Mouse (Mus musculus): ENCODE measurements around the gene Bmpr1a. TPM values are rescaled to one million over a fixed set of nuclear protein-coding genes. Genes with fewer than 3 reads are reported as not detected.

The Bmpr1a gene
- polyA plus RNA-seq, 1 experiment, result 22.7 TPM

DNA sequence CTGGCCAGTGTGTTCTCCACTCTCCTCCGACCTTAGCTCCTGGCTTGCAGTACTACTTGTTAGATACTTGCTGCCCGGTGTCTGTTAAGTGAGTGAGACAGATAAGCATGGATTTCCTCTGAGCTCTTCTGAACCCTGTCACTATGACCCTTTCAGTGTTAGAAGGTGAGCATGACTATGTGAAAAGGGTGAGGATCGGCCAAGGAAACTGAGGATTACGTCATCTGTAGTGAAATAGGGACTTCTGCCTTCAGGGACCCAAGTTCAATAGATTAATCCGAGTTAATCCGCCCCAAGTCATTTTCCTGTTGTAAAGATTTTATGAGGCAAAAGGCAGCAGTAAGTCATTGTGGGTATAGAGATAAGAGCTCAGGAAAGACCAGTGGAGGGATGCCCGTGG lies 2.2 kb upstream of the Bmpr1a start:
- DNase-seq (ENCODE audit: low read depth), result no peak

DNA sequence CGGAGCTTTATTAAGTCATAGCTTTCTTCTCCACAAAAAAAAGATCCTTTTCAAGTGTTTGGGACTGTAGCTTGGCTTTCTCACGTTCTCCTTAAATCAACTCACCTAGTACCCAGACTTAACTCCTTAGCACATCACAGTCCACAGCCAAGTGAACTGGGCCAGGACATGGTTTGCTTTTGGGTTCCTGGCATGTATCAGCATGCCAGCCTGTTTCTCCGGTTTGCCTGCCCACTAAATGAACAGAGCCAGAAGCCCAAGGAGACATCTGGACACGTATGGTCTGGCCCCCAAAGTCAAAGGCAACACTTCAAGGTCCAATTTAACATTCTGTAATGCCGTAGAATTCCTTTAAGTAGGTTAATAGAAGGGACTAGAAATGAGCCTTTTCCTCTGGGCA lies 1.2 kb upstream of the Bmpr1a start:
- DNase-seq (ENCODE audit: low read depth), result peak; percentile 89

GRCm38 (mm10) chr14:34503759-34504158 lies 618 bp upstream of the Bmpr1a start:
- DNase-seq (ENCODE audit: low read depth), result no peak

DNA sequence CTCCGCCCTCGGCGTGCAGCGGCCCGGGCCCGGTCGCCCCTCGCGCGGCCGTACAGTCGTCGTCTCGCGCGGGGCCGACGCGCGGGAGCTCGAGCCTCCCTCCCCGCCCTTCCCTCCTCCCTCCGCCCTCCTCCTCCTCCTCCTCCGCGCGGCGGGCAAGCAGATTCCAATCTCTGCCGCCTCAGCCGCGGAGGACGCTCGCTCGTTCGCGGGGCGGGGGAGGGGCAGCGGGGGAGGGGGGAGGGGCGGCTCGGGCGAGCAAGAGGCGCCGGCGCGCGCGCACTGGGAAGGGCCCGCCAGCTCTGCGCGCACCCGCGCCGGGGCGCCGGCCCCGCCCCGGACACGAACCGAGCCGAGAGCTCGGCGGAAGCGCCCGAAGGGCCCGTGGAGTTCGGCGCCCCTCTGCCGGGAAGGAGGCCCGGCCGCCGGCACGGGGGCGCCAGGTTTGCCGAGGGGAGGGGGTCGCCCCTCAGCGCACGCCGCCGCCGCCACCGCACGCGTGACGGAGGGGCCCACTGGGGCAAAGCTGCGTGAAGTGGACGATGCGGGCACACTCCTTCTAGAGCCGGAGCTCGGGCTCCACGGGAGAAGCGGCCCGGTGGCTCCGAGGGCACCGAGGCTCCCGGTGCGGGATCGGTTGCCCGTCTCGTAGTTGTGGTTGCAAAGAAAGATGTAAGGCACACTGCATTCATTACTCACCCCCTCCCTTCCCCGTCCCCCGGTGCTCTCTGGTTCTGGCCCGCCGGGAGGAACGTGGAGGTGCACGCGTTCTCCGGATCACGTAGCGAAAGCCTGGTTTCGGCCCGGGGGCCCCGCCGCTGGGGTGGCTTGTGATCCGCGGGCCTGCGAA lies 441 bp downstream of the Bmpr1a start:
- DNase-seq (ENCODE audit: low read depth), result no peak

DNA sequence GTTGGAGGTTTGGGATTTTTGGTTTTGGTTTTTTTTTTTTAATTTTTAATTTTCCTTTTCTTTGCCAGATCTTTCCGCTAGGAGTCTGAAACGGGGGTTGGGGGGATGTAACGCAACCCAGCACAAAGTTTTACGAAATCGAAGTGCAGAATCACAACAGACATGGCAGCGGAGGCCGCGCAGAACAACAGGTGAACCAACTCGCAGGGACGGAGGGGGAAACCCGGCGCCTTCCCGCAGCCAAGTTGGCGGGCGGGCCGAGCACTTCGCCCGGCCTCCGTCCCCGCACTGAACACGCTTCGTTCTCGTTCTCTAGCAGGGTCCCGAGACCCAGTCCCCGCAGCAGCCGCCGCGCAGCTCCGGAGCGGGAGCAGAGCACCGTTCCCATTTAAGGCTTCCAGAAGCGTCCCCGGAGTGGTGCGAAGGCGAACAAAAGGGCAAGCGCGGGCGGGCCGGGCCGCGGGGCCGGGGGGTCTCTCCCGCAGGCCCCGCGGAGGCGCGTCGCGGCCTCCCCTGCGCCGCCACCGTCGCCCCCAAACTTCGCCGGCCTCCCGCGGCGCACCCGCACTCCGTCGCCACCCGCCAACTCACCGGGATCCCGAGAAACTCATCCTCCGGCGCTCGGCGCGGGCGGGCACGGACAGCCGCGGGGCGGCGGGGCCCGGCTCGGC lies 1.2 kb downstream of the Bmpr1a start:
- DNase-seq (ENCODE audit: low read depth), result no peak

DNA sequence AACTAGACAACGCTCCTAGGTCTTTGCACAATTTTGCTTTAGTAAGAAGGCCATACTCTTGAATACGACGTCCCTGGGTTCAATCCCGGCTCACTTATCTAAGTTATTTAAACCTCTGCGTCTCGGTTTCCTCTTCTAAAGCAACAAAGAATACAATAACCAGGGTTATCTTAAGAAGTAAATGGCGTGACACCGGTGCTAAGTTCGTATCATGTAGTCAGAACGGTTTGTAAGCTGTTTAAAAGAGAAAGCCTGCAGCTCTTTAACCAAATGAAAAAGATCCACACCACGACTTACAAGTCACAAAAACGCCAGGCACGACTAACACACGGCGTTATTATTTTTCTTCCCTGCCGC lies 1.7 kb downstream of the Bmpr1a start:
- no peak for DNase-seq (ENCODE audit: low read depth)

DNA sequence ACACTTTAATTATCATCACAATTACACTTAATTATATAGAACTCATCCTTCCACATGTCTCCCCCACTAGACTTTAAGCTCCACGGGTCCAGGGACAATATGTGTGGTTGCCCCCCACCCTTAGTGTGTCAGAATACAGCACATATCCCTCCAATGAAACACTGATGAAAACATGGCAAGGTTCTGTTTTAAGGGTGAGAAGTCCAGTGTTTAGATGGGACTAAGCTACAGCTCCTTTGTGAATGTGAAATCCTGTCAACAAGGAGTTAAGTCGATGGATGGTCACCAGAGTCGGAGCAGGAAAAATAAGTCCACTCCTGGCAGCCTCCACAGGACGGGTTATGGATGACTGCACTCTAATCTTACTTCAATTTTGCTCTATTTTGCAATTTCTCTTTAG lies 2.8 kb downstream of the Bmpr1a start:
- DNase-seq (ENCODE audit: low read depth), result no peak

GRCm38 (mm10) chr14:34499664-34500063 lies 3.5 kb downstream of the Bmpr1a start:
- no peak for DNase-seq (ENCODE audit: low read depth)

DNA sequence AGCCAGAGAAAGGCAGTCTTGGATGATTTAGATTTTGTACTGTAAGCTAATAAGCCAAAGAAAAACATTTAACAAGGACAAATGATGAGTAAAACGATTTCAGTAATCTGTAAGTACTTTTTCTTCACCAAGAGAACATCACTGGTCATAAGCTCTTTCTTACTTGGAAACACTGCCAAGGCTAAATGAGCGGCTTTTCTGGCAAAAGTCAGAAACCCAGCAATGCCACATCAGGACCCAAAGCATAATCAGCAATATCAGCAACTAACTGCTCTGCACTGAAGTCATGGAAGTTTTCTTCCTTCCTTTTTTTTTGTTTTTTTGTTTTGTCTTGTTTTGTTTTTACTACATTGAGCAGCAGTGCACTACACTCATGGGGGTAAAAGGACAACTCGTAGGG lies 5.8 kb downstream of the Bmpr1a start:
- no peak for DNase-seq (ENCODE audit: low read depth)

GRCm38 (mm10) chr14:34493682-34494081 lies 9.5 kb downstream of the Bmpr1a start:
- no peak for DNase-seq (ENCODE audit: low read depth)

DNA sequence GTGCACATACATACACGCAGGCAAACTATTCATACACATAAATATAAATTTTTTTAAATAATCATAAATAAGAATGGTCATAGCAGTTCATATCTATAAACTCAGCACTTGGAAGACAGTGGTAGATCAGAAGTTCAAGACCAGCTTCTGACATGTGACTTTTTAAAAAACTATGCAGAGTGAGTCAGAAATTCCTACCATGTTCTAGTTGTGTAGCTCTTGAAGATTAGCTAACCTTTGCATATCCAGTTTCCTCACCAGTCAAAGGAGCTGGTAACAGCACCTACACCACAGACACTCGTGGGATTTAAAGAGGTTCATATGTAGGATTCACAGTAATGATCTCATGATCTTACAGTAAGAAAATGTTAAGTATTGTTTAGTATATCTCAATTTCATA lies 10.5 kb downstream of the Bmpr1a start:
- no peak for DNase-seq (ENCODE audit: low read depth)

GRCm38 (mm10) chr14:34490965-34491364 lies 12.2 kb downstream of the Bmpr1a start:
- no peak for DNase-seq (ENCODE audit: low read depth)

DNA sequence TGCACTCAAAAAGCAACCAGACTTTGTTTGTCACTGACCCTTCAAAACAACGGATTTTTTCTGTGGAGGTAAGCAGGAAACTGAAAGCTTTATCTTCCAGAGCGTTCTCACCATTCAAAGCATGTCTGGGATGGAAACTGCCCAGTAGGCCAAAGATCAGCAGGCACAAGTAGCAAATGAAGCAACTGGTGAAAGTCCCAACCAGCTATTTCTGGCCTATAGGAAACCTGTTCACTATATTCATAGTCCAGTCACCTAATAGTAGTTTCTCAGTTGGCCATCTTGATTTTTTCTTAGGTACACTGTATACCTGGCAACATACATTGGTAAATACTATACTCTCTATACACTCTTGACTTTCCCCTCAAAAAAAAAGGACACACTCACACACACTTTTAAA lies 13.2 kb downstream of the Bmpr1a start:
- DNase-seq (ENCODE audit: low read depth), result no peak

DNA sequence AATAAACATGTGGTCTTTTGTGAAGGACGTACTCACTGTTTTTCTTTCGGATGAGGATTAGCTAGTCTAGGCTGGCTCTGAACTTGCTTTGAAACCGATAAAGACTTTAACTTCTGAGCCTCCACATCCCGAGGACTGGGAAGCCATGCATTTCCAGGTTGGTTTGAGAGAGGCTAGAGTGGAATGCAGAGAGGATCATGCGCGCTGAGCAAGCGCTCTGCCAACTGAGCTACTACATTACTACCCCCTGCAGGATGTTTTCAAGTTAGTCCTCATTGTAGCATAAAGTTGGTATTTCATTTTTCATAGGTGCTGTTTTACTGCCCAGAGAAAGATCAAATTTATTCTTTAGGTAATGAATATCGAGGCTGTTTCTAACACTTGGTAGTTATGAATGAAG lies 17.0 kb downstream of the Bmpr1a start:
- no peak for DNase-seq (ENCODE audit: low read depth)

GRCm38 (mm10) chr14:34483469-34484341 lies 19.4 kb downstream of the Bmpr1a start:
- no peak for DNase-seq (ENCODE audit: low read depth)

- no peak for DNase-seq (ENCODE audit: low read depth)
These were observed 31.6 kb downstream of the Bmpr1a start for GRCm38 (mm10) chr14:34471591-34471990.

- DNase-seq (ENCODE audit: low read depth), result no peak
These were observed 36.9 kb downstream of the Bmpr1a start for GRCm38 (mm10) chr14:34466291-34466690.

DNA sequence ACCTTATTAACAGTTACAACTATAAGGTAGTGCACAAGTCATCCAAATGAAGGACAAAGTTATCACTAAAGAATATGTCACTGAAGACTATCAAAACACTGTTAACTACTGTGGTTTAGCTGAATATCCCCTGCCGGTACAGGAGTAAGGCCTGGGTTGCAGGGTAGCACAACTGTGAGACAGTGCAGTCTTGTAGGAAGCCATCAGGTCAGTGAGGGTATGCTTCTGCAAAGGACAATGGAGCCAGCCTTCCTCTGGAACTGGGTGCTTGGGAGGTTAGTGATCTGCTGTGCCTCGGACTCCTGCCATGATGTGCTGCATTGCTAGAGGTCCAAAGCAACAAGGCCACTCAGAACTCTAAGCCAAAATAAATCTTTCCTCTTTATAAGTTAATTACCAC lies 43.8 kb downstream of the Bmpr1a start:
- DNase-seq (ENCODE audit: low read depth), result no peak

- no peak for DNase-seq (ENCODE audit: low read depth)
These were observed 44.3 kb downstream of the Bmpr1a start for GRCm38 (mm10) chr14:34458880-34459279.

- DNase-seq (ENCODE audit: low read depth), result no peak
These were observed 48.9 kb downstream of the Bmpr1a start for GRCm38 (mm10) chr14:34454282-34454681.

- no peak for DNase-seq (ENCODE audit: low read depth)
These were observed 49.5 kb downstream of the Bmpr1a start for GRCm38 (mm10) chr14:34453648-34454047.

DNA sequence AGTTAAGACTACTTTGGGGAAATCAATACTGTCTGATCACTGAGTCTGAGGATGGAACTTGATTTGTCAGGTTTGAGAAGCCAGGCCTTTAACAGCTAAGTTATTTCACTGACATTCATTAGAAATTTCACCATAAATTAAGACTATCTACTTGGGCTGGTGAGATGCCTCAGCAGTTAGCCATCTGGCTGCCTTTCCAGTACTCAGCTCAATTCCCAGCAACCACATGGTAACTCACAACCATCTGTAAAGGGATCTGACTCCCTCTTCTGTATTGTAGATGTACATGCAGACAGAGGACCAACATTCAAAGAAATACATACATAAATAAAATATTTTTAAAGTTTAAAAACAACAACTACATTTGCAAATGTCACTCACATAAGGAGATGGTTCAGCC lies 51.3 kb downstream of the Bmpr1a start:
- no peak for DNase-seq (ENCODE audit: low read depth)

GRCm38 (mm10) chr14:34450451-34450850 lies 52.7 kb downstream of the Bmpr1a start:
- DNase-seq (ENCODE audit: low read depth), result no peak
